Mouse (Mus musculus) neural tube, embryonic 11.5 days (tissue): ENCODE data around the gene Smim24. TPM values are rescaled to one million over a fixed set of nuclear protein-coding genes. Genes with fewer than 3 reads are reported as not detected.

Experiments
- ATAC-seq: fragments of 200-750 bp; cut with Nextera tagmentation; 2 replicates; pipeline ENCODE4 v1.8.0; 2017; ENCODE audit warnings: moderate number of reproducible peaks, mild to moderate bottlenecking, moderate TSS enrichment, moderate library complexity; ENCODE audit not compliant: insufficient read depth, low FRiP score, low TSS enrichment
- DNase-seq: peaks from one replicate; pipeline ENCODE4 v3.0.0-alpha.2; 2015; ENCODE audit warnings: low spot score
- H3K27ac ChIP-seq: fragments of 300-500 bp; sonication (generic); 2 replicates; pipeline ENCODE4 v1.5.1; 2014; ENCODE audit warnings: low read depth, mild to moderate bottlenecking, low read length
- H3K27me3 ChIP-seq: fragments of 300-500 bp; sonication (generic); 2 replicates; pipeline ENCODE4 v1.6.1; 2014; ENCODE audit warnings: mild to moderate bottlenecking, low read length, mixed read lengths; ENCODE audit not compliant: control insufficient read depth, insufficient read depth
- H3K36me3 ChIP-seq: fragments of 300-500 bp; sonication (generic); 2 replicates; pipeline ENCODE4 v1.6.1; 2014; ENCODE audit warnings: mild to moderate bottlenecking, low read length, moderate library complexity, mixed read lengths; ENCODE audit not compliant: control insufficient read depth, insufficient read depth
- H3K4me1 ChIP-seq: fragments of 300-500 bp; sonication (generic); 2 replicates; pipeline ENCODE4 v1.6.1; 2014; ENCODE audit warnings: low read length, mixed read lengths; ENCODE audit not compliant: control insufficient read depth, insufficient read depth
- H3K4me2 ChIP-seq: fragments of 300-500 bp; sonication (generic); 2 replicates; pipeline ENCODE4 v1.6.1; 2014; ENCODE audit warnings: low read depth, mild to moderate bottlenecking, moderate library complexity
- H3K4me3 ChIP-seq: fragments of 300-500 bp; sonication (generic); 2 replicates; pipeline ENCODE4 v1.5.1; 2014; ENCODE audit warnings: low read depth, low read length
- H3K9ac ChIP-seq: fragments of 300-500 bp; sonication (generic); 2 replicates; pipeline ENCODE4 v1.6.1; 2014; ENCODE audit warnings: mild to moderate bottlenecking, low read length
- H3K9me3 ChIP-seq: fragments of 300-500 bp; sonication (generic); 2 replicates; pipeline ENCODE4 v1.6.1; 2016; ENCODE audit warnings: low read length; ENCODE audit not compliant: control insufficient read depth
- WGBS: fragments of 180-500 bp; shearing (Covaris S2); extraction: QIAGEN DNeasy Blood & Tissue Kit; methylation state at CpG from one replicate; pipeline ENCODE4 v1.1.7; 2014; 5-methylcytosine and 5-hydroxymethylcytosine counted together
- polyA plus RNA-seq: library from polyadenylated mRNA; unstranded; fragments of >200 nt; fragmentation: Nextera tagmentation; extraction: Ambion mirVana; gene quantifications from 2 replicates; pipeline ENCODE4 v1.2.1, GENCODE M21; 2014

Gene Smim24
- polyA plus RNA-seq, 1 experiment from 2014 or later: 1.9 TPM

GRCm38 (mm10) chr10:81401521-81402226 is 8.8 kb downstream of the Smim24 start:
- Histone ChIP-seq H3K4me3 (0 out of 2 replicates have a peak overlapping the region, but pooled peaks have one; percentile 8), H3K4me2 (peak overlapping the region; percentile 32), H3K9ac (peak overlapping the region; percentile 41), H3K36me3 (no peaks in the 10 kb centered on the region), H3K9me3 (no peaks in the 10 kb centered on the region), H3K27me3 (peaks cover 16% of the 10 kb centered on the region; the same call in 1 of the 2 replicates), H3K4me1 (peaks cover 50% of the 10 kb centered on the region), H3K27ac (peak overlapping the region; percentile 96)
- DNase-seq (peak; percentile 87), ATAC-seq (peak; percentile 83)
- WGBS: 2% methylated on average over 17 of the region's 18 CpGs

- DNase-seq (no peak), ATAC-seq (peak; percentile 21; the same call in 1 of the 2 replicates)
- H3K4me3 ChIP-seq: 0 out of 2 replicates have a peak overlapping the region, but pooled peaks have one; percentile 8
- peaks cover 54% of the 10 kb centered on the region for H3K4me1 ChIP-seq
- H3K9ac ChIP-seq: peak overlapping the region; percentile 41
- H3K4me2 ChIP-seq: peak overlapping the region; percentile 32
- WGBS: 14% methylated on average over 7 of the region's 7 CpGs
- no peaks in the 10 kb centered on the region for H3K36me3 ChIP-seq
- peaks cover 23% of the 10 kb centered on the region for H3K27me3 ChIP-seq
- peak overlapping the region; percentile 96 for H3K27ac ChIP-seq
- H3K9me3 ChIP-seq: no peaks in the 10 kb centered on the region
These were observed 9.4 kb downstream of the Smim24 start for GRCm38 (mm10) chr10:81402227-81402765.

DNA sequence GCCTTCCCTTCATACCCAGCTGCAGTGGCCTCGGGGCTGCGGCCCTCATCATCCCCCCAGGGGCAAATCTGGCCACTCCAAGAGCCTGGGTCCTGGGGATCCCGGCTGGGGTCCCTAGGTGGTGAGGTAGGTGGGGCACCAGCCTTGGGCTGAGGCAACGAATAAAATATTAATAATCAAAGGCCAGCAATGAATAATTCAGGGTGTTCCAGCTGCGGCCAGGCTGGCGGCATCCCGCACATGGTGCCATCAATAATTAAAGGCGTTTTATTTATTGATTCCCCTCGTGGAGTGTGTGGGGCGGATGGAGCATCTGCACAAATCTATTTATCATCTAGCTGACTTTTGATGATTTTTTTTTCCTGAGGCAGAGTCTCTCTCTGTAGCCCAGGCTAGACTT is 10.7 kb downstream of the Smim24 start:
- H3K4me2 ChIP-seq: no peak overlapping the region
- H3K9me3 ChIP-seq: no peaks in the 10 kb centered on the region
- H3K27ac ChIP-seq: peak overlapping the region; percentile 96
- WGBS: 53% methylated on average over 10 of the region's 10 CpGs
- ATAC-seq (no peak), DNase-seq (no peak)
- H3K4me3 ChIP-seq: no peak overlapping the region
- H3K27me3 ChIP-seq: peaks cover 27% of the 10 kb centered on the region
- H3K4me1 ChIP-seq: peaks cover 62% of the 10 kb centered on the region
- H3K9ac ChIP-seq: no peak overlapping the region; the same call in 1 of the 2 replicates
- H3K36me3 ChIP-seq: no peaks in the 10 kb centered on the region

DNA sequence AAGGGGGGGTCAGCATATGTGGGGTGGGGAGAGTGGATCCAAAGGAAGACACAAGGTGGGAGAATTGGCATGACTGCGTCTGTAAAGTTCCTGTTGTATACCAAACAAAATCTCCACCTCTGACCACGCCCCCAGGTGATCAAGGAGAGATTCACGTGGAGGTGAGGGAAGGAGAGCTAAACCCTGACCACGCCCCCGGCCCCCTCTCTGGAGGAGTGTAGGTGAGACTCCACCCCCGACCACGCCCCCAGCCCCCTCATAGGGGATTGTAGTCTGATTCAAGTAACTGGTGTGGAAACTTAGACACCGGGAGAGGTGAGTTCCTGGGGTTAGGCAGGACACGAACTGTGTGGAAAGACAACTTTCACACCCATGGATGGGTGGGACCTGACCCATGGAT is 11.2 kb downstream of the Smim24 start:
- Histone ChIP-seq H3K36me3 (no peaks in the 10 kb centered on the region), H3K27ac (no peak overlapping the region), H3K9me3 (no peaks in the 10 kb centered on the region), H3K4me1 (peaks cover 64% of the 10 kb centered on the region), H3K27me3 (peaks cover 27% of the 10 kb centered on the region), H3K4me2 (no peak overlapping the region), H3K9ac (no peak overlapping the region), H3K4me3 (no peak overlapping the region)
- ATAC-seq: no peak
- WGBS: 11% methylated on average over 9 of the region's 9 CpGs
- no peak for DNase-seq

DNA sequence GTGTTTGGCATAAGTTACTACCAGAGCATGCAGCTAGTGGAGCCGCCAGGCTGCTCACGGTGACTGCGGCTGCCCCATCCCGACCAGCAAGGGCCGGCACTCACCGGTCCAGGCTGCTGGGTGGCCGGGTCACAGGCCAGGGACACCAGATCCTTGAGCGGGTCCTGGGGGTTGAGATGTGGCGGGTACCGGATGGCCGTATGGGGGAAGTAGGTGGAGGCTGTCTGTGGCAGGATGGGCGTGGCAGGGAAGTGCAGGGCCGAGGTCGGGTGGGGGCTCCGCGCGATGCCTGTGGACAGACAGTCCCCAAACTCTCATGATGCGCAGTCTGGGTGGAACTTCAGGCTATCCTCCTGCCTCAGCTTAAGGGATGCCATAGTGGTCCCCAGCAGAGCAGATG is 11.9 kb downstream of the Smim24 start:
- no peak overlapping the region for H3K9ac ChIP-seq

DNA sequence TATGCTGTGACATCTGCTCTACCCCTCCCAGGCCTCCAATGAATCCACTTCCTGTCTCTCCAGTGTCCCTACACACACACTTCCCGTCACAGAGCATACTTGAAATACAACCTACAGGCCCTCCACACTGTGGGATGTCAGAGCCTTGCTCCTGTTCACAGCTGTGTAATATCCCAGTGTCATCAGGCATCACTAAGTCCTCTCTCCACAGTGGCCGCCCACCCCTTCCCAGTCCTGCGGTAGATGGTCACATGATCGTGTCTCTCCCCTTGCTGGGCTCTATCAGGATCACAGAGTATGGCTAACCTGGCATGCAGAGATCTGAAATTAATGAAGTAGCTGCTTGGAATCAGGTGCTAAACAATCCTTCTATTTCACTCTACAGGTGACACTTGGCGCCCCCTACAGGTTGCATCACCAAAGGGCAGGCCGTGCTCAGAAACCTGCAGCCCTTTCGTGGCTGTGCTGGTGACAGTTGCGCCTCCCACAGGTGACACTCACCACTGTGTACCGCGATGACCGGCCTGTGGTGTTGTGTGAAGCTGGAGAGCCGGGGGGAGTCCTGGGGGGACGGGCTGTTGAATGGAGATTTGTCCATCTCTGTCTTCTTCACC is 12.8 kb downstream of the Smim24 start:
- H3K4me2 ChIP-seq: no peak overlapping the region
- ATAC-seq: no peak
- H3K9ac ChIP-seq: no peak overlapping the region
- no peak overlapping the region for H3K4me3 ChIP-seq
- no peak for DNase-seq
- H3K27ac ChIP-seq: no peak overlapping the region
- no peaks in the 10 kb centered on the region for H3K36me3 ChIP-seq
- H3K27me3 ChIP-seq: peaks cover 22% of the 10 kb centered on the region
- peaks cover 63% of the 10 kb centered on the region for H3K4me1 ChIP-seq
- 46% methylated on average over 13 of the region's 13 CpGs for WGBS
- no peaks in the 10 kb centered on the region for H3K9me3 ChIP-seq

More for the DNA sequence above, 11.9 kb downstream of the Smim24 start:
- no peak for DNase-seq
- Histone ChIP-seq H3K36me3 (no peaks in the 10 kb centered on the region), H3K9me3 (no peaks in the 10 kb centered on the region), H3K4me2 (no peak overlapping the region), H3K4me3 (no peak overlapping the region), H3K27ac (no peak overlapping the region), H3K27me3 (peaks cover 27% of the 10 kb centered on the region), H3K4me1 (peaks cover 70% of the 10 kb centered on the region)
- WGBS: 46% methylated on average over 15 of the region's 18 CpGs
- no peak for ATAC-seq

DNA sequence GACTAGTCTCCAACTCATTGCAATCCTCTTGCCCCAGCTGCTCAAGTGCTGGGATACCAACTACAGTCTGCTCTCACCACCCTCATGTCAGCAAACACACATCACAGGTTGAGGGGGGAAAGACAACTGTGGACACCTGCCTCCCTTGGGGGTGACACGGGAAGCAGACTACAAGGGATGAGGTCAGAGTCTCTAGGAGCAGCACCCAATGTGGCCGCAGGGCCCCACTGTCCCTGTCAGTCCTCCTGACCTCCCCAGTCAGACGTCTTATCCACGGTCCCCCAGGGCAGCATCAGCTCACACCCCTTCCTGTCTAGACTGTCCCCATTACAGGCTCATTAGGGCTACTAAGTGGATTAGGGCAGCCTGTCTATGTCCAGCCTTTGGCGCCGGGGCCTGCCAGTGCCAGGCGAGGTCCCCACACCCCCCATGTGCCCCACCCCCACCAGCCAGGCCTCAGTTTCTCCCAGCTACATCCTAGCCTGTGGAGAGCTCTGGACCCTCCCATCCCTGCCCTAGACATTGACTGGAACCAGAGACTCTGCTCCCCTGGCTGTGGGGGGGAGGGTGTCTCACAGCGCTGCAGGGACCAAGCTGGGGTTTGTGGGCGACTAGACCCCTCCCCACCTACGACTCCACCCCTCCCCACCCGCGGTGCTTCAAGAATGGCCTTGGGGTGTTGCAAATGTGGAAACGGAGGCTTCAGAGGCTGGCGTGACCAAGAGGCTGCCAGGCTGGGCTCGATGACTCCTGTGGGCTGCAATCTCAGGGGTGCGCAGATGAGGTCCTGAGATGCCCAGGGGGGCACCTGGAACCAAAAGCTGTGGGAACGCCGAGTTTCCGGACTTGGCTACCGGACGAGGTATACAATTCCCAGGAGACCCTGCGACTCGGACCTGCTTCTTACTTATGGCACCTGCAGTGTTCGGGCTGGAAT is 13.9 kb downstream of the Smim24 start:
- no peaks in the 10 kb centered on the region for H3K36me3 ChIP-seq
- H3K4me2 ChIP-seq: peak overlapping the region; percentile 33
- H3K4me3 ChIP-seq: peak overlapping the region; percentile 15
- peaks cover 59% of the 10 kb centered on the region for H3K4me1 ChIP-seq
- H3K27me3 ChIP-seq: peaks cover 22% of the 10 kb centered on the region
- no peak overlapping the region for H3K27ac ChIP-seq
- peak overlapping the region; percentile 26; the same call in 1 of the 2 replicates for H3K9ac ChIP-seq
- 22% methylated on average over 24 of the region's 24 CpGs for whole genome bisulfite sequencing
- no peaks in the 10 kb centered on the region for H3K9me3 ChIP-seq
- no peak for ATAC-seq
- no peak for DNase-seq
